Mouse (Mus musculus) embryonic facial prominence, embryonic 15.5 days (tissue): ENCODE measurements around the gene Dner. TPM values are rescaled to one million over a fixed set of nuclear protein-coding genes. Genes with fewer than 3 reads are reported as not detected.

Experiments used
- ATAC-seq: fragments of 200-750 bp; cut with Nextera tagmentation; 2 replicates; pipeline ENCODE4 v1.8.0; 2017; ENCODE audit warnings: low read depth, moderate TSS enrichment; ENCODE audit not compliant: insufficient number of reproducible peaks, low FRiP score, low TSS enrichment
- H3K27ac ChIP-seq: fragments of 300-500 bp; sonication (generic); replicated peaks from 2 replicates; pipeline ENCODE4 v1.5.1; 2015; ENCODE audit warnings: mild to moderate bottlenecking, inconsistent platforms
- H3K27me3 ChIP-seq: fragments of 300-500 bp; sonication (generic); 2 replicates; pipeline ENCODE4 v1.6.1; 2015; ENCODE audit warnings: inconsistent platforms
- H3K36me3 ChIP-seq: fragments of 300-500 bp; sonication (generic); 2 replicates; pipeline ENCODE4 v1.6.1; 2015; ENCODE audit warnings: mild to moderate bottlenecking, inconsistent platforms
- H3K4me1 ChIP-seq: fragments of 300-500 bp; sonication (generic); 2 replicates; pipeline ENCODE4 v1.6.1; 2015; ENCODE audit warnings: inconsistent platforms
- H3K4me2 ChIP-seq: fragments of 300-500 bp; sonication (generic); replicated peaks from 2 replicates; pipeline ENCODE4 v1.6.1; 2015; ENCODE audit warnings: mild to moderate bottlenecking, inconsistent platforms
- H3K4me3 ChIP-seq: fragments of 300-500 bp; sonication (generic); replicated peaks from 2 replicates; pipeline ENCODE4 v1.5.1; 2015; ENCODE audit warnings: mild to moderate bottlenecking, inconsistent platforms
- H3K9ac ChIP-seq: fragments of 300-500 bp; sonication (generic); 2 replicates; pipeline ENCODE4 v1.6.1; 2015; ENCODE audit warnings: inconsistent platforms
- H3K9me3 ChIP-seq: fragments of 300-500 bp; sonication (generic); replicated peaks from 2 replicates; pipeline ENCODE4 v1.6.1; 2016; ENCODE audit warnings: inconsistent platforms
- WGBS: fragments of 180-500 bp; shearing (Covaris S2); methylation state at CpG from one replicate; pipeline ENCODE4 v1.1.7; 2015; 5-methylcytosine and 5-hydroxymethylcytosine counted together
- polyA plus RNA-seq: library from polyadenylated mRNA; unstranded; fragments of >200 nt; fragmentation: Nextera tagmentation; extraction: Ambion mirVana; gene quantifications from 2 replicates; pipeline ENCODE4 v1.2.1, GENCODE M21; 2015

Dner gene
- 7.5 and 8.4 TPM in 2 replicates for polyA plus RNA-seq

GRCm38 (mm10) chr1:84695517-84696411, at the start of gene Dner:
Gene Dner, minus strand, starts transcription at chr1:84696221.
- Histone ChIP-seq H3K4me2 (peak within 1 kb of the TSS; percentile 91), H3K9ac (peak within 1 kb of the TSS; percentile 9; the same call in 1 of the 2 replicates), H3K9me3 (no peaks in the 10 kb centered on the region), H3K4me3 (peak within 1 kb of the TSS; percentile 49), H3K27ac (no peak within 1 kb of the TSS), H3K4me1 (peaks cover 16% of the 10 kb centered on the region), H3K27me3 (peaks cover 36% of the 10 kb centered on the region), H3K36me3 (no peaks in the 10 kb centered on the region)
- WGBS: under 1% methylated on average over 73 of the region's 75 CpGs
- ATAC-seq: peak; percentile 83

- WGBS: 85% methylated on average over 3 of the region's 3 CpGs
- Histone ChIP-seq H3K4me1 (no peaks in the 10 kb centered on the region), H3K27me3 (no peaks in the 10 kb centered on the region), H3K9ac (no peak overlapping the region), H3K36me3 (peaks cover 48% of the 10 kb centered on the region), H3K4me3 (no peak overlapping the region), H3K4me2 (no peak overlapping the region), H3K27ac (no peak overlapping the region), H3K9me3 (no peaks in the 10 kb centered on the region)
- ATAC-seq: no peak
Observed at GRCm38 (mm10) chr1:84742156-84742555, 46.1 kb upstream of the Dner start.

- Histone ChIP-seq H3K4me3 (no peak overlapping the region), H3K27me3 (no peaks in the 10 kb centered on the region), H3K4me1 (no peaks in the 10 kb centered on the region), H3K4me2 (no peak overlapping the region), H3K9ac (no peak overlapping the region), H3K36me3 (peaks cover 49% of the 10 kb centered on the region), H3K9me3 (no peaks in the 10 kb centered on the region), H3K27ac (no peak overlapping the region)
- WGBS: 86% methylated on average over 1 of the region's 1 CpGs
- ATAC-seq: no peak
Observed at GRCm38 (mm10) chr1:84740080-84740479, 44.1 kb upstream of the Dner start.

GRCm38 (mm10) chr1:84737097-84737496, 41.1 kb upstream of the Dner start:
- Histone ChIP-seq H3K36me3 (peaks cover 44% of the 10 kb centered on the region), H3K9ac (no peak overlapping the region), H3K27me3 (no peaks in the 10 kb centered on the region), H3K27ac (no peak overlapping the region), H3K4me2 (no peak overlapping the region), H3K9me3 (no peaks in the 10 kb centered on the region), H3K4me1 (no peaks in the 10 kb centered on the region), H3K4me3 (no peak overlapping the region)
- ATAC-seq: no peak
- WGBS: 58% methylated on average over 1 of the region's 1 CpGs

GRCm38 (mm10) chr1:84733799-84734198, 37.8 kb upstream of the Dner start:
- WGBS: 63% methylated on average over 3 of the region's 3 CpGs
- no peak overlapping the region for H3K27ac ChIP-seq
- H3K9ac ChIP-seq: no peak overlapping the region
- H3K27me3 ChIP-seq: no peaks in the 10 kb centered on the region
- H3K4me1 ChIP-seq: no peaks in the 10 kb centered on the region
- ATAC-seq: no peak
- no peak overlapping the region for H3K4me3 ChIP-seq
- H3K36me3 ChIP-seq: peaks cover 37% of the 10 kb centered on the region
- H3K9me3 ChIP-seq: no peaks in the 10 kb centered on the region
- no peak overlapping the region for H3K4me2 ChIP-seq

GRCm38 (mm10) chr1:84731763-84732162, 35.7 kb upstream of the Dner start:
- no peaks in the 10 kb centered on the region for H3K4me1 ChIP-seq
- H3K36me3 ChIP-seq: peaks cover 31% of the 10 kb centered on the region
- H3K9me3 ChIP-seq: no peaks in the 10 kb centered on the region
- H3K27me3 ChIP-seq: no peaks in the 10 kb centered on the region
- H3K4me3 ChIP-seq: no peak overlapping the region
- no peak overlapping the region for H3K4me2 ChIP-seq
- no peak for ATAC-seq
- no peak overlapping the region for H3K9ac ChIP-seq
- 94% methylated on average over 1 of the region's 1 CpGs for WGBS
- no peak overlapping the region for H3K27ac ChIP-seq

GRCm38 (mm10) chr1:84722841-84723240, 26.8 kb upstream of the Dner start:
- no peak for ATAC-seq
- H3K36me3 ChIP-seq: peaks cover 45% of the 10 kb centered on the region
- H3K27me3 ChIP-seq: no peaks in the 10 kb centered on the region
- no peak overlapping the region for H3K4me2 ChIP-seq
- no peak overlapping the region for H3K27ac ChIP-seq
- no peaks in the 10 kb centered on the region for H3K4me1 ChIP-seq
- H3K9ac ChIP-seq: no peak overlapping the region
- H3K9me3 ChIP-seq: no peaks in the 10 kb centered on the region
- H3K4me3 ChIP-seq: no peak overlapping the region

GRCm38 (mm10) chr1:84722371-84722770, 26.4 kb upstream of the Dner start:
- H3K9ac ChIP-seq: no peak overlapping the region
- H3K4me2 ChIP-seq: no peak overlapping the region
- 95% methylated on average over 3 of the region's 3 CpGs for WGBS
- no peak overlapping the region for H3K27ac ChIP-seq
- no peaks in the 10 kb centered on the region for H3K4me1 ChIP-seq
- no peaks in the 10 kb centered on the region for H3K27me3 ChIP-seq
- no peaks in the 10 kb centered on the region for H3K9me3 ChIP-seq
- peaks cover 42% of the 10 kb centered on the region for H3K36me3 ChIP-seq
- H3K4me3 ChIP-seq: no peak overlapping the region
- ATAC-seq: no peak

GRCm38 (mm10) chr1:84721942-84722341, 25.9 kb upstream of the Dner start:
- WGBS: 77% methylated on average over 3 of the region's 3 CpGs

GRCm38 (mm10) chr1:84709810-84710785, 14.1 kb upstream of the Dner start:
- Histone ChIP-seq H3K9me3 (no peaks in the 10 kb centered on the region), H3K9ac (no peak overlapping the region), H3K4me1 (peaks cover 7% of the 10 kb centered on the region; the same call in 1 of the 2 replicates), H3K27me3 (0 out of 2 replicates have a peak, but pooled peaks cover 5% of the 10 kb centered on the region), H3K36me3 (no peaks in the 10 kb centered on the region), H3K4me3 (peak overlapping the region; percentile 19; the same call in 1 of the 2 replicates), H3K27ac (no peak overlapping the region), H3K4me2 (peak overlapping the region; percentile 35)
- no peak for ATAC-seq
- WGBS: 16% methylated on average over 31 of the region's 31 CpGs

More at GRCm38 (mm10) chr1:84721942-84722341, 25.9 kb upstream of the Dner start:
- Histone ChIP-seq H3K4me3 (no peak overlapping the region), H3K4me2 (no peak overlapping the region), H3K9ac (no peak overlapping the region), H3K9me3 (no peaks in the 10 kb centered on the region), H3K36me3 (peaks cover 39% of the 10 kb centered on the region), H3K4me1 (no peaks in the 10 kb centered on the region), H3K27me3 (no peaks in the 10 kb centered on the region), H3K27ac (no peak overlapping the region)
- ATAC-seq: no peak

GRCm38 (mm10) chr1:84709406-84709805, 13.4 kb upstream of the Dner start:
- WGBS: 13% methylated on average over 5 of the region's 5 CpGs

More at GRCm38 (mm10) chr1:84709406-84709805, 13.4 kb upstream of the Dner start:
- ATAC-seq: no peak
- Histone ChIP-seq H3K9me3 (no peaks in the 10 kb centered on the region), H3K27ac (no peak overlapping the region), H3K4me2 (peak overlapping the region; percentile 35; the same call in 1 of the 2 replicates), H3K27me3 (0 out of 2 replicates have a peak, but pooled peaks cover 5% of the 10 kb centered on the region), H3K36me3 (no peaks in the 10 kb centered on the region), H3K4me1 (peaks cover 7% of the 10 kb centered on the region; the same call in 1 of the 2 replicates), H3K9ac (no peak overlapping the region), H3K4me3 (no peak overlapping the region)
